Mouse (Mus musculus) telencephalon, adult 2 months (tissue): ENCODE data around the gene Alk.
"Not testable (repeated sequence)": the region's sequence is repeated elsewhere in the genome, so short reads cannot be mapped to it uniquely, and the experiment has no call there.

ENCODE experiments used
- DNase-seq: peaks from one replicate; pipeline ENCODE4 v3.0.0-alpha.2; 2011; ENCODE audit warnings: low read depth, low spot score

Gene Alk

DNA sequence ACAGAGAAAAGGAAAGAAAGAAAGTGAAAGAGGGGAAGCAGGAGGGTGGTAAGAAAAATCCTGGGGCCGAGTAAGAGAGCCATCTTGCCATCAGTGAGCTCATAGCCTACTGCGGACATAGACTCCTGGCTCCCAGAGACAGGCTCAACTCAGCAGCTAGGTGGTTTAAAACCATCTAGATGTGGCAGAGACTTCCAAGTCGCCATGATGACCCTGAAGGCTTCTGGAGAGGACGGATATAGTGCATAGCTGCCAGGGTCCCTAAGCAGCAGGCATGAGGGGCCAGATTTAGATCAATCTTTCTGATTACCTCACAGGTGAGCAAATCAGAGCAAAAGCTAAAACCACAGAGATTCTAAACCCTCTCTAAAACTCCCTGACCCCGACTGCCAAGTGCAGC is 76.9 kb downstream of the Alk start:
- no peak for DNase-seq

GRCm38 (mm10) chr17:72526356-72526755 is 78.1 kb downstream of the Alk start:
- DNase-seq: no peak

- no peak for DNase-seq
Measured at GRCm38 (mm10) chr17:72524839-72525238, 79.6 kb downstream of the Alk start.

DNA sequence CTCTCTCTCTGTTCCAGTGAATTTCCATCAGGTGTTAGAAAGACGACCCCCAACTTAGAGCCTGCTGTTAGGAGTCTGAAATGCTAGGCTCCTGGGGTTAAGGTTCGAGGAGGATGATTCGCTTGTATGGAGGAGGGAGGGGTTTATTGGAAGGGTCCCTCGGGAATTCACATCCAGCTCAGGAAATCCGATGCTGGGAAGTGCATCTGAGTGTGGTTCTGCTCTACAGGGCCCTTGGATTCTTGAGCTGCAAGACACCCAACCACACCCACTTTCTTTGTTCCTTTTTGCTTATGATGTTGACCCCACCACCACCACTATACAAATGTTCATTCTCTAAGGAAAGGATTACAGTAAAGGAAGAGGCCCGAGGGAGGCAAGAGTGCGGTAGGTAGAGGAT is 81.4 kb downstream of the Alk start:
- DNase-seq: no peak

- peak; percentile 40 for DNase-seq
Measured at GRCm38 (mm10) chr17:72522381-72522780, 82.0 kb downstream of the Alk start.

GRCm38 (mm10) chr17:72521353-72521752 is 83.1 kb downstream of the Alk start:
- DNase-seq: no peak

DNA sequence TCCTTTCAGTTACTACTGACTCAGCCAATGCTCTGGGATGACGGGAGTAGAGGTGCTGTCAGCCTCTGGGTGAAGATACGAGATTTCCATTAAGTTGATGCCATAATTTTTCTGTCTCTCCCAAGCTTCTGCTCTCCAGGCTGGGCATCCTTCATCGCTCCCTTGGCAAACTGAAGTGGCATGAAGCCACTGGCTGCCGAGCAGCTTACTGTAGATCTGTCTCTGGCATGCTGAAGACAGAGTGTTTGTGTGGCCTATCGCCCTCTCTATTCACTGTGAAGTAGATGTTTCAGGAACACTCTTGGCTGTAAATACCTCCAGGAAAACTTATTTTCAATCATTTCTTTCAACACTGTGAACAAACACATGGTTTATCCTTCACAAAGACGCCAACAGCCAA is 93.7 kb downstream of the Alk start:
- DNase-seq: no peak

- DNase-seq: no peak
Measured at GRCm38 (mm10) chr17:72508678-72509394, 95.6 kb downstream of the Alk start.

GRCm38 (mm10) chr17:72505213-72505612 is 99.2 kb downstream of the Alk start:
- no peak for DNase-seq

DNA sequence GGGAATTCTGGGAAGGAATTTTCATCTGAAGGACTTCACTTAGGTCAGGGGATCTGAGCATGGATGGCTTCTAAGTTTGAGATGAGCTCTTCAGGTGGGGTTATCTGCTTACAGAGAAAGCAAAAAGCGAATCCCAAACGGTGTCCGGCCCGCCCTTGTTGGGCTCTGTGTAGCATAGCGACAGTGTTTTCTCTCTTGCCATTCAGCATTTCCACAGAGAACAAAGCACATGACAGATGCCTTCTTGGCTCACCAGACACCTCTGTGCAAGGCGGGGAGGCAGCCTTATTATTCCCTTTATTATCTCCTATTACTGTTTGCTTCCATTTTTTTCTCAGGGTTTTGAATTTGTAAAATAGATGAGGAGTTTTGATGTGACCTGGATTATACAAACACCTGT is 99.8 kb downstream of the Alk start:
- DNase-seq: no peak

DNA sequence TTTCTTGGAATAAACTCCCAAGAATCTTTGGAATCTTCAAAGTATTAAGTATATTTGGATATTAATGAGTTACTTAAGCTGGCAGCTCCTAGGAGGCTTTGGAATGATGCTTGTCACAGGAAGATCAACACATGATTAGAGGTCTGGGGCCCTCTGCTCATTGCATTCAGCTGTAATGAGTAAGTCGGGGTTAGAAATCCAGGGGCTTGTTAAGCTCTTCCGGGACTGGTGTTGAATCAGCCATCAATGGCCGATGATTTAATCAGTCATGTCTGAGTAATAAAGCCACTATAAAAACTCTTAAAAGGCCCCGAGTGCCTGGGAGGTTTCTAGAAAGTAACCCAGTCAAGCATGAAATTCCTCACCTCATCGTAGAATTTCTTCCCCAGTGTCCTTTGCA is 109.0 kb downstream of the Alk start:
- DNase-seq: no peak

DNA sequence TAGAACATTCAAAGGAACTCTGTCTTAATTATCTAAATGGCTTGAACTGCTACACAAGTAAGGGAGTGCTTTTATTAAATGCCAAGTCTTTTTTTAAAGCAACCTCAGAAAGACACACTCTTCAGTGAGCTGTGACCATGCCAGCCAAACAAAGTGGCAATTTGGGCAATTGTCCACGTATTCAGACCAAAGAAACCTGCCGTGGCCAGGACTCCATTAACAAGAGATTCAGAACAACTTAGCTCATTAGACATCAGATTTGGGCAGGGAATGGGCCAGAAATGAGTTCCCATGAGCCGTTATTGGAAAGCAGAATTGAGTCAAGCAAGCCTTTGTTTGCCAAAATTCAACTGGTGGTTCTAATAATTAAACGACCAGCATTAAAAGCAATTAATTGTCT is 118.8 kb downstream of the Alk start:
- DNase-seq: no peak

GRCm38 (mm10) chr17:72479260-72479659 is 125.2 kb downstream of the Alk start:
- DNase-seq: not testable (repeated sequence)

DNA sequence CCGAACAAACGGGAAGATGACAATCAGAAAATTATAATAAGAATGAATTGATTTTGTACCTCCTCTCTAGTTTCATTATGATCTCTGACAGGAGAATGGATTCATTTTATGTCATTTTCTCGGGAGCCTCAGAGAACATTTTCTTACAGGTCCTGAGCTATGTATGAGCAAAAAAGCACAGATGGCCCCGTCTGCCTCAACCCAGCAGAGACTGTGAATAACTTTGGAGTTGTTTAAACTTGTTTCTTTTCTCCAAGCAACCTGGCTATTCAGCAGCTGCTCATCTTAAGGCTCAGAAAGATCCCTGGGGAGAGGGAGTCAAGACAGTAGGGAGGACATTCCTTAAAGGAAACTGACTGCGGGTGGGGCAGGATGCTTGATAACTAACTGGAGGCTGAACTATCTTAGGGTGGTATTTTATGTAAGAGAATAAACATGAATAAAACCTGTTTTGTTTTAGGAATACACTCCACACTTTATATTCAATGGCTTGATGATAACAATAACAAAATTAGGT is 126.5 kb downstream of the Alk start:
- DNase-seq: peak; percentile 21

DNA sequence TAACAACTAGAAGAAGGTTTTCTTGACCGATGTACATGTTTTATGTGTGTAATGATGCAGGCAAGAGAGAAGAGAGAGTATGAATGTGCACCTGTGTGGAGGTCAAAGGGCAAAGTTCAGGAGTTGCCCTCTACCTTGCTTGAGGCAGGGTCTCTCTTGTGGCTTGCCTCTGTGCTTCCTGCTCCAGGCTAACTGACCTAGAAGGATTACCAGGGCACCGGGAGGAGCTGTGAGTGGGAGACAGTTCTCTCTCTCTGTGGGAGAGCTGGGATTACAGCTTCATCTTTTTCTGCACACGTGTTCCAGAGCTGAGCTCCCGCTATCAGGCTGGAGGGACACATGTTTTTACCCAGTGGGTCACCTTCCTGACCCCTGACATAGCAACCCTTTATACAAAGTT is 127.5 kb downstream of the Alk start:
- DNase-seq: no peak

- DNase-seq: no peak
Measured at GRCm38 (mm10) chr17:72474166-72474565, 130.3 kb downstream of the Alk start.

- no peak for DNase-seq
Measured at GRCm38 (mm10) chr17:72448477-72448876, 155.9 kb downstream of the Alk start.

GRCm38 (mm10) chr17:72445204-72446177 is 158.9 kb downstream of the Alk start:
- no peak for DNase-seq

- no peak for DNase-seq
Measured at GRCm38 (mm10) chr17:72417451-72417850, 187.0 kb downstream of the Alk start.

DNA sequence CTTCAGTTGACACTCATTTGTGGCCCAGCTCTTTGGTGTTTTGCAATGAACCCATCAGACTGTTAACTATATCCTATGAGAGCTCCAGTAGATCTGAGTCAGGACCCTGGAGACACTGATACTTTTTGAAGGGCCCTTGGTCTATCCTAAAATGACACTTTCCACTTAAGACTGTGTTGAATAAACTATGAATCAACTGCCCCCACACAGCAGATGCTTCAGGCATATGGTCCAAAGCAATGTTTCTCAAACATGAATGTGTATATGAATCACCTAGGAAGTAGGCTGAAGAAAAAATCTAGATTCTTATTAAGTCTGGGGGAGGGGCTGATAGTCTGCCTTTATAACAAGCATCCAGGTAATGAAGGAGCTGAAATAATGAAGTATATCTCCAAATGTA is 189.8 kb downstream of the Alk start:
- DNase-seq: peak; percentile 27

DNA sequence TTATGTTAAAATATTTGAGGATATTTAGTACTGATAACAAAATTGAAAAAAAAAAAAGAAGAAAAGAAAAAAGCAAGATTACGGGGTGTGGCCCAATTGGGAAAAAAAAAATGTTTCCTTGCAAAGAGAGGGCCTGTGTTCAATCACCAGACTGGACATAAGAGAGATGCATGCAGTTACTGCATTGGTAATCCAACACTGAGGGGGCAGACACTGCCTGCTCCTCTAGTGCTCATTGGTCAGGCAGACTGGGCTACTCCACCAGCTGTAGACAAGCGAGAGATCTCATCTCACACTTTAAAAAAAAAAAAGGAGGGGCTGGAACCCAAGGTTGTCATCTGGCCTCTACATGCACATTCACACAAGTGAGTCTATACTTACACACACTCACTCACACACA is 199.6 kb downstream of the Alk start:
- no peak for DNase-seq

DNA sequence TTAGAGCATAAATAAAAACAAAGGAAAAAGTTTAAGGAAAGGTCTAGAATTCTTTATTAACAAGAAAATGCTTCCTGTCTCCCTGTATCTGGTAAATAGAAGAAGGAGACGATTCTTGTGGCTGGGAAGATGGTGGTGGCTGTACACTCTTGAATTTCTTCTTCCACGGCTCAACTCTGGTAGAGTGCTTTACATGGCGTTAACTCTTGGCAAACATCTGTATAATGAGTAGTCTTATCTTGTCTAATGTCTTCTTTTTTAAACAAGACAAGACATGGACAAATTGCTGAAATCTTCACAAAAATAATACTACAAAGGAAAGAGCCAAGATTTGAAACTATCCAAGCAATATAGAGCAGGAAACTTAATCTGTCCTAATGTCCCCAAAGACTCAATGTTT is 202.6 kb downstream of the Alk start:
- DNase-seq: no peak

DNA sequence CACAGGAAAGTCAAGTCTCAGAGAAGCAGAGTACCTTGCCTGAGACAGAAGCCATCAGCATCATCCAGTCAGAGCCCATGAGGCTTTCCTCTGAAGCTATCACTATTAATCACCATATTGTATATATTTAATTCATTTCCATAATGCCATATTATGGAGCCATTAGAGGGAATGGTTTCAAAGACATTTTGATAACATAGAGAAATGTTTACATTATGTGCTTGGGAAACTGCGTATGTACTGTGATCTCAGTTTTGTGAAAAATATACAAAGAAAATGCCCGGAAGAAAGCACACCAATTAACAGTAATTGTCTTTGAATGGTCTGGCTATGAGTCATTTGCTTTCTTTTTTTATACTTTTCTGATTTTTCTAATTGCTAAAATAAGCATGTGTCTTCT is 203.1 kb downstream of the Alk start:
- DNase-seq: no peak
